In the genomic region with DNA sequence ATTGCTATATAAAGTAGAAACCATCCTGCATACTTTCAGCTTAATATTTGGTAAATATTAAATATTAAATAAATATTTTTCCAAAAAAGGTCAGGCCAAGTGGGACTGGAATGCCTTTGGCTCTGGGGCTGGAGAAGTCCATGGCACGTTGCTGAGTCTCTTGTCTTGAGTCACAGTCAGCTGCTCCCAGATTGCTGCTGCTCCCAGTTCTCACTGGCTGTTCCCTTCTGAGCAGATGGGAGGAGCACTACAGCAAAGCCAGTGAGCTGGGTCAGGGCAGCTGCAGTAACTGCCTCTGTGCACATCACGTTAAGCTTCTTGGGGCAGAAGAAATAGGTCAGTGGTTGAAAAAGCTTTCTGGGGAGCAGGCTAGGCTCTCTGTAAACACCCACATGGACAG, we compare ENCODE assay signal across 10 mouse cellular contexts. TPM values are rescaled to one million over a fixed set of nuclear protein-coding genes. Genes with fewer than 3 reads are reported as not detected.
DNase-seq lines count a peak whose midpoint lies in the region; ATAC-seq lines count a peak whose summit lies in the region.
"Had no signal": no experiment of that assay in that cellular context is flagged by ENCODE, and none has a peak within 500 bp of the region (broad histone marks: within the 10 kb centered on the region; RNA-seq: fewer than 3 reads in every experiment).

No protein-coding gene starts in this region.

- H3K4me3 ChIP-seq in lung, embryonic 15.5 days: no peak overlapping the region
- H3K4me3 ChIP-seq in forebrain, embryonic 15.5 days: no peak overlapping the region

- 22% methylated on average over 2 of the region's 2 CpGs for WGBS in lung, embryonic 15.5 days
- 53% methylated on average over 2 of the region's 2 CpGs for WGBS in forebrain, embryonic 15.5 days

- no peaks in the 10 kb centered on the region for H3K9me3 ChIP-seq in lung, embryonic 15.5 days
- no peaks in the 10 kb centered on the region for H3K9me3 ChIP-seq in forebrain, embryonic 15.5 days

- H3K27me3 ChIP-seq in lung, embryonic 15.5 days: no peaks in the 10 kb centered on the region
- H3K27me3 ChIP-seq in forebrain, embryonic 15.5 days: no peaks in the 10 kb centered on the region

- no peak overlapping the region for H3K9ac ChIP-seq in lung, embryonic 15.5 days
- H3K9ac ChIP-seq in forebrain, embryonic 15.5 days (replicated peaks): no peak overlapping the region

- ATAC-seq in frontal cortex, adult (ENCODE audit: low TSS enrichment): peak; percentile 47; the same call in 1 of the 2 replicates
- ATAC-seq in lung, embryonic 15.5 days (ENCODE audit: borderline replicate concordance, extremely low read depth, low FRiP score, low TSS enrichment): peak; percentile 33; the same call in 1 of the 2 replicates
- no peak for ATAC-seq in forebrain, embryonic 15.5 days (replicated peaks)

- no peaks in the 10 kb centered on the region for H3K36me3 ChIP-seq in lung, embryonic 15.5 days
- H3K36me3 ChIP-seq in forebrain, embryonic 15.5 days: no peaks in the 10 kb centered on the region

- H3K4me2 ChIP-seq in lung, embryonic 15.5 days: no peak overlapping the region
- no peak overlapping the region for H3K4me2 ChIP-seq in forebrain, embryonic 15.5 days (replicated peaks)

- DNase-seq in frontal cortex, postnatal 25 days (ENCODE audit: low spot score in 2 of 2): no peak
- DNase-seq in urinary bladder, postnatal 14 days (ENCODE audit: low spot score): peak; percentile 37
- DNase-seq in urinary bladder, postnatal 10 days (ENCODE audit: low spot score): no peak
- no peak for DNase-seq in neural tube, embryonic 10.5 days (ENCODE audit: extremely low spot score, low spot score)
- DNase-seq in layer of hippocampus, postnatal 10 days (ENCODE audit: low spot score in 2 of 2): no peak

- no peak overlapping the region for H3K27ac ChIP-seq in lung, embryonic 15.5 days
- H3K27ac ChIP-seq in forebrain, embryonic 15.5 days (replicated peaks): no peak overlapping the region

- peaks cover 23% of the 10 kb centered on the region for H3K4me1 ChIP-seq in lung, embryonic 15.5 days
- H3K4me1 ChIP-seq in forebrain, embryonic 15.5 days: no peaks in the 10 kb centered on the region

RNA-seq across cellular contexts. Expression of a gene that starts 7.2 kb away (rescaled TPM):
- polyA plus RNA-seq in lung, embryonic 15.5 days (2015; fragmentation: Nextera tagmentation; extraction: Ambion mirVana): 0.22 TPM in 1 of 2 replicates, not detected in the other
- polyA plus RNA-seq in forebrain, embryonic 15.5 days (2015; fragmentation: Nextera tagmentation; extraction: Ambion mirVana): 0.93 and 0.98 TPM in 2 replicates
- 10 to 100 TPM; 57.8 to 65.0 TPM for total RNA-seq in layer of hippocampus, postnatal 10 days (2021)
- total RNA-seq: neutrophil, adult 5-6 weeks had no signal
- polyA plus RNA-seq: heart, embryonic 14.5 days had no signal

RNA-seq across cellular contexts. Expression of a gene that starts 7.5 kb away (rescaled TPM):
- polyA plus RNA-seq in lung, embryonic 15.5 days (2015; fragmentation: Nextera tagmentation; extraction: Ambion mirVana): 2.6 and 3.1 TPM in 2 replicates
- polyA plus RNA-seq in forebrain, embryonic 15.5 days (2015; fragmentation: Nextera tagmentation; extraction: Ambion mirVana): 2.8 and 4.7 TPM in 2 replicates
- 1 to 10 TPM; 4.3 TPM for total RNA-seq in layer of hippocampus, postnatal 10 days (2021)

RNA-seq across cellular contexts. Expression of a gene that starts 28.0 kb away (rescaled TPM):
- 14.9 and 15.4 TPM in 2 replicates for polyA plus RNA-seq in lung, embryonic 15.5 days (2015; fragmentation: Nextera tagmentation; extraction: Ambion mirVana)
- 5.1 and 5.9 TPM in 2 replicates for polyA plus RNA-seq in forebrain, embryonic 15.5 days (2015; fragmentation: Nextera tagmentation; extraction: Ambion mirVana)
- 10 to 100 TPM; 20.9 to 23.3 TPM for total RNA-seq in layer of hippocampus, postnatal 10 days (2021)
